Mouse (Mus musculus): ENCODE data around the gene Fstl5.

The Fstl5 gene

GRCm38 (mm10) chr3:76074060-76074707, at the start of gene Fstl5:
TSS of gene Fstl5 (plus strand) at chr3:76074270.
- DNase-seq (ENCODE audit: extremely low spot score, low spot score): peak; percentile 90

DNA sequence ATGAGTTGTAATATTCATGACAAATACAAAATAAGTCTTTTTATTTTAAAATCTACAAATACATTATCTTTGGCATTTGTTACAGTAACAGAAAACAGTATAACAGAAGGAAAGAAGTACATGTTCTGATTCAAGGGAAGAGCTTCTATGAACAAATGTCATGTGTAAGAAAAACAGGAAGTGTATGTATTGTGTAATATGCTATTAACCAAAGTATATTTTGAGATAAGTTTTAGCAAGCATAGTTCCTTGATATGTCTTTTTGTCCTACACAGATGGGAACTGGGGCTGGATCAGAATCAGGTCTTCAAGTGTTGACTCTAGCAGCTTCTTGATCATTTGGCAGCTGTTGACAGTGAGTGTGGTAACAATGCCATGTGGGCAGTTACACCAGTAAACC, 48.5 kb upstream of the Fstl5 start:
- no peak for DNase-seq (ENCODE audit: extremely low spot score, low spot score)

DNA sequence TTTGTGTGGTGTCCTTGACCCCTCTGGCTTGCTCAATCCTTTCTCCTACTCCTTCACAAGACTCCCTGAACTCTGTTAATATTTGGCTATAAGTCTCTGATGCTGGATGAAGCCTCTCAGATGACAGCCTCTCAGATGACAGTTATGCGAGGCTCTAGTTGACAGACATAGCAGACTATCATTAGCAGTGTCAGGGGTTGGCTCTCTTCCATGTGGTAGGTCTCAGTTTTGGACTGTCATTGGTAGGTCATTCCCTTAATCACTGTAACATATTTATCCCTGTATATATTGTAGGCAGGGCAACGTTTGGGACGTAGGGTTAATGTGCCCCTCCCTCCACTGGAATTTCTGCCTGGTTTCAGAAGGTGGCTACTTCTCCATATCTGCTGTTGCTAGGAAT, 22.9 kb upstream of the Fstl5 start:
- no peak for DNase-seq (ENCODE audit: extremely low spot score, low spot score)

DNA sequence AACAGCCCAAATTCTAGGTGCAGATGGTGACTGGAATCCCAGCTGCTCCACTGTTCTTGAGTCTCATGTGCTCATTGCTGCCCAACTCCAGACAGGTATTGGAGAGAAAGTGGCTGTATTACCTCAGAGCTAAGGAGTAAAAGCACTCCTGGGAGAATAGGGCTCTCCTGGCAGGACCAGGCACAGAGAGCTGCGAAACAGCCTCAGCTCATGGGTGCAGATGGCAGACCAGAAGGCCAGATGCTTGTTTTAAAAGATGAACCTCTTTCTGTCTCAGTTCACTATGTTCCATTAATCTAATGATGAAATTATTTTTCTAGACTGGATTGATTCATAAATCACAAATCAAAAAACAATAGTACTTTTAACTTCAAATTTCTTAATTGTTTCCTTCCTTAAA, 12.1 kb upstream of the Fstl5 start:
- DNase-seq (ENCODE audit: extremely low spot score, low spot score): no peak

GRCm38 (mm10) chr3:76067920-76068319, 6.2 kb upstream of the Fstl5 start:
- no peak for DNase-seq (ENCODE audit: extremely low spot score, low spot score)

GRCm38 (mm10) chr3:76072826-76073225, 1.2 kb upstream of the Fstl5 start:
- DNase-seq (ENCODE audit: extremely low spot score, low spot score): no peak

DNA sequence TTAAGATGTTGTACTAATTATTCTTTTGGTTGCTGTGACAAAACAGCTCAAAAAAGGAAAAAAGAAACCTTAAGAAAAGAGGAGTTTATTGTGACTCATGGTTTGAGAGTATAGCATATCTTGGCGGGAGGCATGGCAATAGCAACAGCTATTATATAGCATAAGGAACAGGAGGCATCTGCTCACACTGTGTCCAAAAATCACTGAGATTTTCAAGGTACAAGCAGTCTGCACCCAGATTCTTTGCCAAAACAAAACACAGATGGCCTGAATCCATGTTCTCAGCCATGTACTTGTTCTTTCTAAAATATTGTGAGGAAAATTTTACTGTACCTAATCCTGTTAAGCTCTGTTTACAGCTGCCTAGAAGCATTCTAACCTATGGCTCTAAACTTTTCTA, 66.4 kb downstream of the Fstl5 start:
- DNase-seq (ENCODE audit: extremely low spot score, low spot score): no peak

DNA sequence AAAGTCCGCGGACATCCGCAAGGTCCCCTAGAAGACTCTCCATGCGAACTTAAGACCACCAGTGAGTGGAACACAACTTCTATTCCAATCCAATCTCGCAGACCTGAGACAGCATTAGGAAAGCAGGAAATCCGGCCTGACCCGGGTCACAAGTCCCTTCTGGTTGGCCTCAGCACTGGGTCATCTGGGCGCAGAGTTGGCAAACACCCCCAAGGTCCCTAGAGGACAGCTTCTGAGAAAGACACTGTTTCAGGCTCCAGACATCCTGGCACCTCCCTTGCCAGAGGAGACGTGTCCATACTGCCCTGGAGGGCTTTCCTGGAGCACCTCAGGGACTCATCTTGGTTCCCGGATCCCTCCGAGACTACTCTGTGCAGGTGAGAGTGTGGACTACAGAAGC, 73.8 kb downstream of the Fstl5 start:
- no peak for DNase-seq (ENCODE audit: extremely low spot score, low spot score)

DNA sequence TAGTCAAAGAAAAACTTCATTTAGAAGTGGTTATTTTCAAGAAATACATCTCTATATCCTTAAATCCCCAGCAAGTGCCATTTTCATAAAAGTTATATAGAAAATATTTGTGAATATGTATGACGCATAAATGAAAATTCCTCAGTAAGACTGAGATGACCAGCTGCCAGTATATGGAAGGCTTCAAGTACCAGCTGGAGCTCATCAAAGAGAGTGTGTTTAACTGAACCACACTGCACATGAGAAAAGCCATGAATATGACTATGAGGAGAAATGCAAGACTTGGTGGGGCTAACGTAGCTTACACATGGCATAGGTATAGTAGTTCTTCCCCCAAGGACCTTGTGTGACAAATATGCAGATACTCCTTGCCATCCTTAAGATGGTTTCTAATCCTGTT, 164.8 kb downstream of the Fstl5 start:
- no peak for DNase-seq (ENCODE audit: extremely low spot score, low spot score)

DNA sequence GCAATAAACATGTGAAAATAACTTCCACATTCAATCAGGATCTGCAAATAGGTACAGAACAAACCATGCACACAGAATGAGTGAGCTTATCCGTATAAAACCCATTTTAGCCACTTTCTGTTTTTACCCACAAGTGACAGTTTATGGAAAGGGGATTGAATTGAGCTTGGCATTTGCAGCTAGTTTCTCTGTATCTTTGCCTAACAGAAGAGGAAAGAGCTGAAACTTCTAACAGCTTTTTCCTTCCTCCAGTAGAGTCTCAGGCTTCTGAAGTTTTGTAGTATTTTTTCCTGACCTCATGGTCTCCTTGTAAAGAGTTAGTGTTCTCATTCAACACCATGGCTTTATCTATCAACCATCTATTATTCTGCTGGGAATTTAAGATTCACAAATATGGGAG, 177.3 kb downstream of the Fstl5 start:
- no peak for DNase-seq (ENCODE audit: extremely low spot score, low spot score)

DNA sequence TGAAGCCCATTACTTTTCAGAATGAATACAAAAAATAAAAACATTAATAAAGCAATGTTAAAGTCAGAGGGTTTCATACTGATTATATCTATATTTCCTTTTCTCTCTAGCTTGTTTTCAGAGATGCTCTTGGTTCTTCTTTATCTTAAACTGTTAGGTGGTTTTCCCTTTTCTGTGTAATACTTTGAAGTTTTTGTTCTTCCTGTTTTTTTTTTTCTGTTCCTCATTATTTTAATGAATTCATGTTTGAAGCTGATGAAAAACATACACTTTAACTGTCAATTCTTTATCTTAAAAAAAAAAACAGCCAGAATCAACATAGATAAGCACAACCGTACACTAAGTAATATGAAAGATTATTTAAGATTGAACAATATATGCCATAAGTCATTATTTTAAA, 218.9 kb downstream of the Fstl5 start:
- no peak for DNase-seq (ENCODE audit: extremely low spot score, low spot score)

DNA sequence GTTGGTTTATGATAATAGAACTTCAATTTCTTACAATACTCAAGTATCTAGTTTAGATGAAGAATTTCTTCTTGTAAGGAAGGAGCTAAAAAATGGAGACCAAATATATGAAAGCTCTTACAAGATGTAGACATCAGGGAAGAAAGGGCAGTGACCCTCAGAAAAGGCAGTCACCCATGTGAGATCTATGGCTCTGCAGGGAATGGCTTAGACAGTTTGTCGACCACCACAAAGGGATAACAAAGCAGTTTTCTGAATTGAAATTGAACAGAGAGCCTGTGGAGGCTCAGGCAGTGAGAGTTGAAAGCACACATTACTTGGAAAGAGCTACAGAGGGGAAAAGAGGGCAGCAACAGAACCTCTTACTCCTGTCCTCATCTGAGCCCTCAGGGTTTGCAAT, 220.3 kb downstream of the Fstl5 start:
- DNase-seq (ENCODE audit: extremely low spot score, low spot score): peak; percentile 37

DNA sequence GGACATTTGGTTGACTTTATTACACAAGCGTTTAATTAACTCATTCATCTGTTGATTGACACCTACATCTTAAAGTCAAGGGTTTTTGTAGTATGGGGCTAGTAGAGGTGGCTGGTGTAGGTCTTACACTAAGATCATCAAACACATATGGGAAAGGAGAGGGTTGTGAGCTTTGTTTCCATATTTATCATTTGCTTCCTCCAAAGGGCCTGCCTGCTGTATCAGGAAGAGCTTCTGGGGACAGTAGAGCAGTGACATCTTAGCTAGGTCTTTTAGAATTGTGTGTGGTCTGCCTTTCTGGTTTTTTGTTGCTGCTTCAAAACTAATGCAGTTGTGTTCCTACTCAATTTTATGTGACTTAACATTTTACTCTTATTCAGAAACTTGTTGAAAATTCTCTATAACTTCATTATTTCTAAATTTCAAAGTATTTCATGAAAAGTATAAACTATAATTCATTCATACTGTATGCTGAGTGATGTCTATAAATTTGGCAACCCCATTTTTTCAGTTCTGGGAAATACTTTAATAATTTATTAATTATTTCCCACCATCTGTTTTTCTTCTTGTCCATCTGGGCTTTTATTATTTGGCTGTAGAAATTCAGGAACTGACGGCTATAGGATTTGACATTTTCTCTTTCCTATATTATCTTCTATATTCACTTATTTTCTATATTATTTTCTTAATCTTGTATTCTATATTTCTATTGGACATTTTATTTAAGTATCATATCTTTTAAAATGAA, 227.1 kb downstream of the Fstl5 start:
- no peak for DNase-seq (ENCODE audit: extremely low spot score, low spot score)

- DNase-seq (ENCODE audit: extremely low spot score, low spot score): no peak
These were observed 242.9 kb downstream of the Fstl5 start for GRCm38 (mm10) chr3:76316991-76317390.

GRCm38 (mm10) chr3:76319531-76319930, 245.5 kb downstream of the Fstl5 start:
- no peak for DNase-seq (ENCODE audit: extremely low spot score, low spot score)

DNA sequence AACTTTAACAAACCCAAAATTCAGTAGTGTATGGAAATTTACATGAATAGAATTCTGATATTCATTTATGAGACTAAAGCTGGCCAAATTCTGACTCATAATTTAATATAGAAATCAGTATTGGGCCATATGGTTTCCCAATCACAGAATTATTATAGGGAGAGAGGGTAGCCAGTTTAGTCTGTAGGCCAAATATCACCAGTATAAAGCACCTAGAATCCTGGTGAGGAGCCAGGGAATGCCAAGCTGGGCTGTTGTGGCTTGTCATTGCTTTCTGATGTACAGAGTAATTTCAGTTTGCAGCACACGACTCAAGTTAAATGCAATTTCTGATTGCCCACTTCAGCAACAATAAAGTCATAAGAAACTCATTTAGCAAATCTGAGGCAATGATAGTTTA, 248.4 kb downstream of the Fstl5 start:
- DNase-seq (ENCODE audit: extremely low spot score, low spot score): no peak

DNA sequence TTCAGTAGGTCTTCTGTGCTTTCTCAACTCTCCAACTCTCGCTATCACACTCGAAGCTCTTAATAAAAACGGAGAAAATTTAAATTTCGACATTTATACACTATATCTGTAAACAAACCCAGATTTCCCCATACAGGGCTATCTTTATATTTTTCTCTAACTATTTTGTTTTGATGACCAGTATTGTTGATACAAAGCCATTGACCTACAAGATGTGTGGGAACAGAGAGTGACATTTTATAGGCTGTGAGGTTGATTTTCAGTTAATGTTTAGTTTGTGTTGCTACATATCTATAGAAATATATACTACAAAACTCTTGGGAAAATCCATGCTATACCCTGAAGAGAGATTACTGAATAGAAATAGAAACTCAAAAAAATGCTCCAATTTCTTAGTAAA, 262.9 kb downstream of the Fstl5 start:
- DNase-seq (ENCODE audit: extremely low spot score, low spot score): no peak

- DNase-seq (ENCODE audit: extremely low spot score, low spot score): no peak
These were observed 292.9 kb downstream of the Fstl5 start for GRCm38 (mm10) chr3:76367000-76367399.

DNA sequence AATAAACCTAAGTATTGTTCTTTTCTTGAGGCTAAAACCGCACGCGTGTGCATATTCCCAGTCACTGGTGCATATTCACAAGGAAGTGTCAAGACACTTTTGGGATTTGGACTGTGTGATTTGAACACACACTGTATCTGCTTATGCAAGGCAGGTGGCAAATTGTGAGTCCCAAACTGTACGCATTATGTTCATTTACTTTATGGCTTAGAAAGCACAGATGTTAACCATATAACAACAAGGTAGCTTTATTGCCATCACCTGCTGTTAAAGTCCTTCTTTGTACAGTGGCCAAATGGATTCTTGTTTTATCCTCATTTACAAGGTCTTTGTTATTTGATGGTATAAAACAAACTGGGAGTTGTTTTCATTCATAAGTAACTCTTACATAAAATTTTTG, 295.8 kb downstream of the Fstl5 start:
- no peak for DNase-seq (ENCODE audit: extremely low spot score, low spot score)

GRCm38 (mm10) chr3:76428775-76429372, 354.8 kb downstream of the Fstl5 start:
- DNase-seq (ENCODE audit: extremely low spot score, low spot score): no peak

DNA sequence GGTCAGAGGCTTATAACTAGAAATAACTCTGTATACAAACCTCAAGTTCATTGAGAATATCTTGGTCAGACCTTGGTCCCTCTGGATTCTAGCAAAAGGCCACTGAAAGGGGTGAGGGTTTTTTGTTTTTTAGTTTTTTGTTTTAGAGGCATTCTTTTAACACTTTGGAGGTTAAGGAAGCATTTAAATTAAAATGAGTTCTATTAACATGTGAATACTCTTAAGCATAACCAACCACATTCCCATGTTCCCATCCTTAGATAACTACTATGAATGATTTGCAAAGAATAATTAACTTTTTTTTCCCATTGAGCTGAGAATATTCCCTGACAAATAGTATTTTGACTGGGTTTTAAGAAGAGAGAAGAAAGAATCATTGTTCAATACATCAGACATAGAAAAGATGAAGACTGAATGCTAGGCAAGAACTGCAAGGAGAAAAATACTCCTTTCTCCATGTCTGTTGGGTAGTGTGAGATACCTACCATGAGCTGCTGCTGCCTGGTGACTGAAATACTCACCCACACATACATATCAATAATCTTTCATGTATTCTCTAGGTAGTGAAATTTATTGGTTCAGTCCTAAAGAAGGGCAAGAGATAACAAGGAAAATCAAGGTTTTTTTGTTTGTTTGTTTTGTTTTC, 393.3 kb downstream of the Fstl5 start:
- no peak for DNase-seq (ENCODE audit: extremely low spot score, low spot score)

DNA sequence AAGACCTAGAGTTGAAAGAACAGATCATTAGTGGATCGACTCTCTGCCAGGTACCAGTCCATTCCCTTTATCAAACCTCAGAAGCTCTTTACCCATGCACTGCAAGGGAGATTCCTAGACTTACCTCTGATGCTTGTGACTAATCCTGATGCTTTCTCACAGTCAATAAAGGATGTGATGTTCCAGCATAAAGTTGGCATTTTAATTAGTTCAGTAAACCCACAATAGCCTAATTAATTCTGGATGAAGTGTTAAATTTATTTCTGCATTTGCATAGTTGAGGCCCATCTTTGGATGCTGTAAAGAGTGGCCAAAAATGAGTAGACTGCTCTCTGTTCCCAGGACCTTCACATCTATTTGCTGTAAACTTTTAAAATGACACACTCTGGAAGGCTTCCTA, 394.1 kb downstream of the Fstl5 start:
- DNase-seq (ENCODE audit: extremely low spot score, low spot score): no peak

All from neural tube, embryonic 10.5 days (tissue).